Mouse (Mus musculus) right cerebral cortex, postnatal 36 days (tissue): Measurements from ENCODE around the gene Csnk1g2.
"Not testable (repeated sequence)": the region's sequence is repeated elsewhere in the genome, so short reads cannot be mapped to it uniquely, and the experiment has no call there.

Source experiments
- DNase-seq, 2 experiments: peaks; one replicate each; pipeline ENCODE4 v3.0.0; 2022; ENCODE audit warnings: low spot score in 2 of 2, mixed read lengths in 1 of 2

The Csnk1g2 gene

DNA sequence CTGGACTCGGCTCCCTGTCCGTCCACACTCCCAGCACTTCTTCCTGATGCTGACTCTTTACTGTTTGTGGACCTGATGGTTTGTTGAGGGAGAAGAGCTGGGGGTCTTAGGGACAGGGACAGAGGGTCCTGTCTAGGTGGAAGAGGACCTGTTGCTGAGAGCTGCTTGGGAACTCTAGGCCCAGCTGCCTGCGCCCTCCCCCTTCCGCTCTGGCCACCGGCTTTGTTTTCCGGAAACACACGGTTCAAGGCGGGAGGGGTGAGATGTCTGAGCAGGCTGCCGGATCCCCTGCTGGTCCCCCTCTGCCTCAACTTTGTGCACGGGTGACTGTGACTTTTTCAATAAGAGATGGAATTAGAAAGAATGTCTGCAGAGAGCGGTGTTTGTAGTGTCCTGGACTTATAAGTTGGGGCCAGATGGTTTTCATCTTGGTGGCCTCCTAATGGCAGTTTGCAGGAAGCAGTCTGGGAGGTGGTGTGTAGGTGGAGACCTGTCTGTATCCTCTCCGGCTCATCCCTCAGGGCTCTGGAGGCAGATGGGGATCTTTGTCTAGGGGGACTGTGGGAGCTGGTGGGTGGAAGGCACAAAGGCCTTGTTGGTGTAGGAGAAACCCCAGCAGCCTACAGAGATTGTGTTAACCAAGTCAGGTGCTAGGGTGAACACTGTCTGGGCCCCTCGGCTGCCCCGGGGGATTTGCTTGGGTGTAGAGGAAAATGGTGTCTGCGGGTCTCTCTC is 986 bp downstream of the Csnk1g2 start:
- DNase-seq, result peak in 1 of 2 experiments; percentile 42

DNA sequence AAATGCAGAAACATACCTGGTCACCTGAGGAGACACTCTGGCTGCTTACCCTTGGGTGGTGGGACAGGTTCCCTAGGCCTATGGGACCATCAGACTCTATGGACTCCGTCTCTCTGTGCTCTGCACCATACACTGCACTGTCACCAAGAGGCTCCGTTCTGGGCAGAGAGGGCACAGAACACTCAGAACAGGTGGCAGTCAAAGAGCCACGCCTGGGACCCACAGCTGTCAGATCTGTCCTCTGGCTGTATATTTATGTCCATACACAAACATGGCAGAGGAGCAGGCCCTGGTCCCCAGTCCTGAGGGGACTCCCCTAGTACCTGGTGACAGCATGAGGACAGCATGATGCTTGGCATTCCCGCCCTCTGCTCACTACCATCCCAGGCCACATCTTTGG is 3.1 kb downstream of the Csnk1g2 start:
- no peak for DNase-seq

DNA sequence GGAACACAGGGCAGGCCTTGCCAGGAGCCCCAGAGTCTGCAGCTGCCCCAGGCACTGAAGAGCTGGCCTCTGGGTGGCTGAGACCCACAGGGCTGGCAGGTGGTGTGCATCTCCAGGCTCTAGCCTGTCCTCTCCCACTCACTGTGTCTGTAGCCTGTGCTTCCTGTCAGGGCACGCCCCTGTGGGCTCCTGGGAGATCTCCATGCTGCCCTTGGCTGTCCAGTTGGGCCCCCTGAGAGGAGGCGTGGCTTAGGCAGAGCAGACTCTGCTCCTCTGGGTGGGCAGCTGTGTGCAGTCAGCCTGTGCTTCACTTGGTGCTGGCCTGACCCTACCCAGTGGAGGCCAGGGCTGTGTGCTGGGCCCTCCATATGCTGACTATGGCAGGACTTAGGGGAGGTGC is 5.0 kb downstream of the Csnk1g2 start:
- no peak for DNase-seq

DNA sequence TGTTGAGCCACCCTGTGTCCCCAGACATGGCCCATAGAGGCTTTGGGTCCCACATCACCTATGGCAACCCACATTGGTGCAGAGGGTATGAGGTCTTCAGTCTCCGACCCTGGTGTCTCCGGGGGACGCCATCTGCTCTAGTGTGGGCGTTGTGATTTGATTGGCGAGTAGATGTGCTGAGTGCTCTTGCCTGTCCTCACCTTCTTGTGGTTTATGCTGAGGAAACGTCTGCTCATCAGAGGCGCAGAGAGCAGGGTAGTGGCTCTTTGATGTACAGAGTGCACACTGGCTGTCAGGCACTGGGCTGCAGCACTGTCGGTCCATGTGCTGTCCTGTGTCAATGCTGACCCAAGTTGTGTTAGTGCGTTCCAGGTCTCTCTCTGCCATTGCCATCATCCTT is 6.3 kb downstream of the Csnk1g2 start:
- no peak for DNase-seq

DNA sequence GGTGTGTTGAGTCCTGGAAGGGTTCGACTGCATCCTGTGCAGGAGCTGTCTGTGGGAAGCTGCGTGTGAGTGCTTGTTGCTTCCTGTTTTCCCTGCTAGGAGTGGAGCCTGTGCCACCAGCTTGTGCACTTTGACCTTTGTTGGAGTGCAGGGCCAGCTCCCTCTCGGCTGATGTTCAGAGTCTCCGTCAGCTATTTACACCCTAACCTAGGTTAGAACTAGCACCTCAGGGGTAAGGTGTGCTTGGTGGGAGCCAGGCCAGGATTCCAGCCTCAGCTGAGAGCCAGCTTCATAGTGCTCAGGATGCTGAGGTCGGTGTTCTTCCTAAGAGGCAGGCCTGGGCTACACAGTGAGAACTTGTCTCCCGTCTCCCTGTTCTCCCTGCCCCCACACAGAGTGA is 12.7 kb downstream of the Csnk1g2 start:
- DNase-seq, result no peak

DNA sequence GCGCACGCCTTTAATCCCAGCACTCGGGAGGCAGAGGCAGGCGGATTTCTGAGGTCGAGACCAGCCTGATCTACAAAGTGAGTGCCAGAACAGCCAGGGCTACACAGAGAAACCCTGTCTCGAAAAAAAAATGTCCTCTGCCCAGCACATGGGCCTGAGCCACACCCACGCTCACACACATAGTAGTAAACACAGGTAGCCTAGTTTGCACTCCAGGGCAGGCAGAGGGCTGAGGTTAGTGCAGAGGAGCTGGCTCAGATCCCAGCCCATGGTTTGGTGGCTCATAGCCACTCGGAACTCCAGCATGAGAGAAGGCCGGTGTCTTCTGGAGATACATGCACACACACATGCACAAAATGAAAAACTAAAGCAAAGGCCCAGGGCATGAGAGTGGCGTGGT is 24.3 kb downstream of the Csnk1g2 start:
- no peak for DNase-seq

DNA sequence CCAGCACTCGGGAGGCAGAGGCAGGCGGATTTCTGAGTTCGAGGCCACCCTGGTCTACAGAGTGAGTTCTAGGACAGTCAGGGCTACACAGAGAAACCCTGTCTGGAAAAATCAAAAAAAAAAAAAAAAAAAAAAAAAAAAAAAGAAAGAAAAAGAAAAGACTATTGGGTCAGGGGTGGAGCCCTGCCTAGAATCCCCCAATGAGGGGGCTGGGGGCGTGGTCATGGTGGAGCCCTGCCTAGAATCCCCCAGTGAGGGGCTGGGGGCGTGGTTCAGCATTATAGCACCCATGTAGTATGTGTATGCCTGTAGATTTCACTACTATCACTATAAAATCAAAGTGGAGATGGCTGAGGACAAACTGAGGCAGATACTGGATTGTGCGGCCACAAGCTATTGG is 27.3 kb downstream of the Csnk1g2 start:
- not testable (repeated sequence) for DNase-seq

DNA sequence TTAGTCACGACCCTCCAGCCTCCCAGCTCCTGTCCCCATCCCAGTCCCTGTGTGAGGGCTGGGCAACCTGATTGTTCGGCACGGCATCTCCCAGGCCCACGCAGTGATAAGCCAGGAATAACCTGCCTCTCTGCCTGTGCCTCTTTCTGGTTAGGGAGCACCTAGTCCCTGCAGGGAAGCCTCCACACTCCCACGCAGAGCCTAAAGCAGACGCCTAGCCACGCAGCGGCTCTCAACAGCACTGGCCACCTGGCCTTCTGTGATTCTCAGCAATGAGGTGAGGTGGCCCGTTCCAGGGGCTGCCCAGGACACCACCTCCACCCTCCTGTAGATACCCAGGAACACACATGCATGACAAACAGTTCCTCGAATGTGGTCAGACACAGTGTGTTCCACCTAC is 27.8 kb downstream of the Csnk1g2 start:
- peak in 1 of 2 experiments; percentile 60 for DNase-seq

DNA sequence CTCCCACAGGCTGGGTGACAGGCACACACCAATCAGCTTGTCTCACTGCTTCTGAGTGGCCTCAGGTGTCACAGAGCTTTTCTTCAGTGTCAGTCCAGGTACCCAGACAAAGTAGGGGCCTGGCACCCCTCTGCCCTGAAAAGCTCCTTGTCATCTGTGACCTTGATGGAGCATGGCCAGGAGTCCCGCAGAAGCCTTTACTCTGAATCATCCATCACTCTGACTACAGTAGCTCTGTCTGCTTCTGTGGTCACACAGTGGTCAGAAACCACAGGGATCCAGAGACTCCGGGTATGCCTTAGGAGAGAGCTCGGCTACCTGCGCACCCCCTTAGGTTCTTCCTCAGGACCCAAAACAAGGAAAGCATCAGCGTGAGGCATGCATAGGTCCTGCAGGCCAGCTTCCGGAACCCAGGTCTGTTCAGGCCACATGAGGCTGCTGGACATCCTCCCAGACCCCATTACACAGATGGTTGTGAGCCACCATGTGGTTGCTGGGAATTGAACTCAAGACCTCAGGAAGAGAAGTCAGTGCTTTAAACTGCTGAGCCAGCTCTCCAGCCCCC is 30.6 kb downstream of the Csnk1g2 start:
- no peak for DNase-seq

DNA sequence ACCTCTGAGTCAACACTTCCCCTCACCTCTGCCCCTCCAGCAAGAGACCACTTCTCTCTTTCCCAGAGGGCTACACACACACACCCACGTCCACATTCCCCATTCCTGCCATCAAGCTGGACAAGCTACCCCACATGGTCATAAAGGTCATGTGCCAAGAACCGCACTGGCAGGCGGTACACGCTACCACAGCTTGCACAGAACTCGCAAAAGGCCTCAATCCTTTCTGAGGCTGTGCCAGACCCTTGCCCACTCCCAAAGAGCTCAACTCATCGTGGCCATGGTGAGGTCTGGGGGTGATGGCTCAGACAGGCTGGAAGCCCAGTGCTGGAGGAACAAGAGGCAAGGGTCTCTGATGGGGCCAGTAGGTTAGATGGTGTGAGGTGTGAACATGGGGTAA is 32.2 kb downstream of the Csnk1g2 start:
- no peak for DNase-seq

DNA sequence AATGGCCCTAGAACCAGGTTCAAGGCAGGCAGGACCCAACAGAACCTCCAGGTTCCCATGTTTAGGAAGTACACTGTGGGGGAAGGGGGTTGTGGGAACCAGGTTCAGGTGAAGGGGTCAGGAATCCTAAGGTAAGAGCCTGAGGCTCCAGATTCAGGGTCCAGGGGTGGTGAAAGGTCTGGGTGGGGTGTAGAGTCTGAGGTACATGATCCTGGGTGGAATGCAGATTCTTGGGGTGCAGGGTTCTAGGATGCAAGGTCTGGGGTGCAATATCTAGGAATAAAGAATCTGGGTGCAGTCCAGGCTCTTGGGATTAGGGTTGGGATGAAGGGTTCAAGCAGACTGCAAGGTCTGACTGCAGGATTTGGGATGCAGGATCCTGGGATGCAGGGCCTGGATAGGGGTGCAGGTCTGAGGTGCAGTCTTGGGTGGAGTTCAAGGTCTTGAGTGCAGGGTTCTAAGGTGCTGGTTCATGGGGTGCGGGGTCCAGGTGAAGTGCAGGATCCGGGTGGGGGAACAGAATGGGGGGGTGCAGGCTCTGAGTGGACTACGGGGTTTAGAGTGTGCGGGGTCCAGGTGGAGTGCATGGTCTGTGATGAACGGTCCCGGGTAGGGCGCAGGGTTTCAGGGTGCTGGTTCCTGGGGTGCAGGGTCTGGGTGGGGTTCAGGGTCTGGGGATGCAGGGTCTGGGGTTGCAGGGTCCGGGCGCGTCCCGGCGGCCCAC is 32.9 kb downstream of the Csnk1g2 start:
- no peak for DNase-seq

DNA sequence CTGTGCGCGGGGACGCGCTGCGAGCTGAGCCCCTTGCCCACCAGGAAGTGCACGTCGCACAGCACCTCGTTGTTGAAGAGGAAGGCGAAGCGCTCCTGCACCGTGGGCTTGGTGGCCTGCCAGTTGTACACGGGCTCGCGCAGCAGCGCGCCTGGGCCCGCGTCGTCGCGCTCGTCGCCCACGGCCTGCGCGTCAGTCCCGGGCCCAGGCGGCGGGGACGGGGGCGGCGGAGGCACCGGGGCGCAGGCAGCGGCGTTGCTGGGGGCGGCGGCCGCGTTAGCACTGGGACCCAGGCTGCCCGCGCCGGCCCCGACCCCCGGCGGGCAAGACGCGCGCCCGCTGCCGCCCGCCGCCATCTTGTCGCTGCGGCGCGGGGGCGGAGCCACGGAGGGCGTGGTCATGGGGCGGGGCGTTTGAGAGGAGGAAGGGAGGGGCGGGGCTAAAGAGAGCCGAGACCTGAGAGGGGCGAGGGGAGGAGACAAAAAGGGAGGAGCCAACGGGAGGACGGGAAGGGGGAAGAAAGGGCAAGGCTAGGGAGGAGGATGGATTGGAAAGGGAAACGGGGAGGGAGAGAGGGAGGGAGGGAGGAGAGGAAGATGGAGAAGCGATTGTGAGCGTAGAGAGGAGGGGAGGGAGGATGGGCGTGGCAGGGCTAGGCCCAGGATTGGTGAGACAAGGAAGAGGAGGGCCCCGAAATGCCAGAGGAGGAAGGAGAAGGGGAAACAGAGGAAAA is 33.7 kb downstream of the Csnk1g2 start:
- peak; percentile 90 to 94 for DNase-seq

DNA sequence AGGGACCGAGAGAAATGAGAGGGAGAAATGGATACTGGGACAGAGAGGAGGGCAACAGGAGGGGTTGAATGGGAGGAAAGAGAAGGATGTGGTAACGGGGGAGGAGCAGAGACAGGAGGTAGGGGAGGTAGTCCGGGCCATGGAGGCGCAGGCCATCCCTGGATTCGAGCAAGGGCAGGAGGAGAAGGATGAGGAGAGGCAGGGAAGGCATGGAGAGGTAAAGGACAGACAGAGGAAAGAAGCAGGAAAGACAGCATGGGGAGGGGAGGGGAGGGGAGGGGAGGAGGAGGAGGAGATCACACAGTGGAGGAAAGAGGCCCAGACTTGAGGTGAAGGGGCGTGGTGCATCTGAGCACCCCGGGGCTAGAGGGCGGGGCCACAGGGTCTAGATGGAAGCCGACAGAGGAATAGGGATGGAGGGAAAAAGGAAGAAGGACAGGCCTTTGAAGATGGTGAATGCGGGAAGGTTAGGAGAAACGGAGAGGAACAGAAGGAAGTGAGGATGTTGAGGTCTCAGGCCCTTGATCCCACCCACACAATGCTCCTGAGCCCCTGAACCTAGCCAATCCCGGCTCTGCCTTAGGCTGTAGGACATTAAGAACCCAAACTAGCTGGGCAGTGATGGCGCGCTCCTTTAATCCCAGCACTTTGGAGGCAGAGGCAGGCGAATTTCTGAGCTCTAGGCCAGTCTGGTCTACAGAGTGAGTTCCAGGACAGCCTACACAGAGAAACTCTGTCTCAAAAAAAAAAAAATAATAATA is 34.4 kb downstream of the Csnk1g2 start, which contains the start of gene Btbd2:
TSS of gene Btbd2 (minus strand) at position 209 of the 761 bp plus-strand sequence.
- no peak for DNase-seq

DNA sequence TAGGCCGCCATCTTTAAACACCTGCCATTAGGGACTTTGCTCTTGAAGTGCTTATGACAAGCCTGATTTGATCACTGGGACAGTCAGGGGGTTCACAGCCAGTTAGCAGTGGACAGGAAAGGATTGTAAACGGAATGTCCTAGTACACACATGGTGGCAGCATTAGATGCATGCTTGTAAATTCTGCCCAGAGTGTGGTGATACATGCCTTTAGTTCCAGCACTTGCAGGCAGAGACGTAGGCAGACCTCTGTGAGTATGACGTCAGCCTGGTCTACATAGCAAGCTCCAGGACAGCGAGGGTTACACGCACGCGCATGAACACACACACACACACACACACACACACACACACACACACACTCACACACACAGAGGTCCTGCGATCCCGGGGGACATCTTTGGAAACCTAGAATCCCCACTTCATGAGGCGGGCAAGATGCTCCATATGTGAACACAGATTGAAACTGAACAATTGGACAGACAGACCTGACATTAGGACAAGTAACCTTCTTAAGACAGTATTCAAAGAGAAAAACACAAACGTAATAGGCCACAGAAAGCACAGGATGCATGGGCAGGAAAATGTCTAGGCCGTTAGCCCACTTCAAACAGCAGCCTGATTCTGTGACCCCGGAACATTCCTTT is 35.7 kb downstream of the Csnk1g2 start:
- no peak for DNase-seq

DNA sequence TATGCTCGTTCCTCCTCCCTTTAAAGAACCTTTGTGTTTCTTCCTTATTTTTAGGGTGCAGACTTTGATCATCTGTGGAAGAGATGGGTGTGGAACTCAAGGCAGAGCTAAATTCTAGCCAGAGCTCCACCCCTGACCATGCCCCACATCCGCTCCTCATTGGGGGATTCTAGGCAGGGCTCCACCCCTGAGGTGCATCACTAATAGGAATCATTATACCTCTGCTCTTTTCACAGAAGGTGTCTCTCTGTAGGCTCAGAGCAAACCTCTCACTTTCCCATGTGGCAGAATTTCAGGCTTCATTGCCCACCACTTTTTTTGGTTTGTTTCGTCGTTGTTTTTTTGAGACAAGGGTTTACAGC is 36.2 kb downstream of the Csnk1g2 start:
- DNase-seq, result no peak

DNA sequence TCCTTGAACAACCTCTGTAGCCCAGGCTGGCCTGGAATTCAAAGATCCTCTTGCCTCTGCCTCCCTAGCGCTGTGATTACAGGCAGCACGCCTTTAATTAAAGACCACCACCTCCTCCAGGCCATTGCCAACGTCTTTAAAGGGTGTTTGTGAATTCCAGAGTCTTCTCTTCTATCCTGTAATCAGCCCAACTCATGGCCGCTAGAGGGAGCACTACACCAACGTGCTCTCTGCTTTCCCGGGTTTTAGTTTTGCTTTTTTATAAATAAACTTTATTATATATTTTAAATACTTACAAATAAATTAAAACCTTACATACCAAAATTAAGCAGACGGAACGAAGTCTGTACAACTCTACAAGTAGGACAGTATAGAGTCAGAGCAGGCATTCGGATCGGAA is 36.6 kb downstream of the Csnk1g2 start:
- no peak for DNase-seq

DNA sequence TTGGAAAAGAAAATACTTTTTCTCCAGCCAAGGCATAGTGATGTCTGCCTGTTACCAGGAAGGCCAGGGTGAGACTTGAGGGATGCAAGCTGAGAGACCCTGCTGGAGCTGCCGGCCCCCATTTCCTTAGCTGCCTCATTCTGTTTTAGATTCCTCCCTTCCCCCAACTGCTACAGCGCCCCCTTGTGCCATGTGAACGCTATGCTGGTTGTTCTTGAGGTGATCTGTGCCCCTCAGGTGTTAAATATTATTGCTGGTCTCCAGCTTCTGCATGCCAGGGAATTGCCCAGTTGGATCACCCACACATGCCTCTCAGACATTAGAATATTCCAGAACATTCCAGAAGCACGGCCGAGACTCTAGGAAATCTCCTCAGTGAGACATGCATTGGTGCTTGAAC is 38.5 kb downstream of the Csnk1g2 start:
- DNase-seq, result no peak

DNA sequence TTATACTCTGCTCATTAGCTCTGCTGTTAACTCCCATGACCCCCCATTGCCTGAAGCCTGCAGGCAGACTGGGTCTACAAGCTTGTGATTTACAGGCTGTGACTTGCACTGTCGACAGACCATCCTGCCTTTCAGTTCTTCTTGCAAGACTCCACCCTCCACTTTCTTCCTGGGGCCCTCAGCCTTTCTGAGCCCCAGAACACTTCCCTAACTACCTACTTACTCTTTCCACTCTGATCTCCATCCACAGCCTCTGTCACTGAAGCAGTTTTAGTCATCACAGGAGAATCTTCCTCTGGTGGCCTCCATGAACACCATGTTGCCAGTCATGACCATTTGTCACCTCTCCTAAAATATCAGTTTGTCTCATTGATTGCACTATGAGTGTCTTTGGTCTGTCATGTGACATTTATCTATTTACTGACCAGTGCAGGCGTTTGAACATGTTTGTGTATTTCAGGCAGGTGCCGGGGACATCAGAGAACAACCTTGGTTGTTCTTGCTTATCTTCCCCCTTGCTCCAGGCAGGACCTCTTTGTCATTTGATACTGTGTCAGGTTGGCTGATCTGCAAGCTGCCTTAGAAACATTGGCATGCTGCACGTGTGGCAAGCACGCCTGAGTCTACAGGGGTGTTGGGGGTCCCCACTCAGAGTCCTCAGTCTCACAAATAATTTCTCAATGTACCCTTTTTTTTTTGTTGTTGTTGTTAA is 41.0 kb downstream of the Csnk1g2 start:
- DNase-seq, result no peak

DNA sequence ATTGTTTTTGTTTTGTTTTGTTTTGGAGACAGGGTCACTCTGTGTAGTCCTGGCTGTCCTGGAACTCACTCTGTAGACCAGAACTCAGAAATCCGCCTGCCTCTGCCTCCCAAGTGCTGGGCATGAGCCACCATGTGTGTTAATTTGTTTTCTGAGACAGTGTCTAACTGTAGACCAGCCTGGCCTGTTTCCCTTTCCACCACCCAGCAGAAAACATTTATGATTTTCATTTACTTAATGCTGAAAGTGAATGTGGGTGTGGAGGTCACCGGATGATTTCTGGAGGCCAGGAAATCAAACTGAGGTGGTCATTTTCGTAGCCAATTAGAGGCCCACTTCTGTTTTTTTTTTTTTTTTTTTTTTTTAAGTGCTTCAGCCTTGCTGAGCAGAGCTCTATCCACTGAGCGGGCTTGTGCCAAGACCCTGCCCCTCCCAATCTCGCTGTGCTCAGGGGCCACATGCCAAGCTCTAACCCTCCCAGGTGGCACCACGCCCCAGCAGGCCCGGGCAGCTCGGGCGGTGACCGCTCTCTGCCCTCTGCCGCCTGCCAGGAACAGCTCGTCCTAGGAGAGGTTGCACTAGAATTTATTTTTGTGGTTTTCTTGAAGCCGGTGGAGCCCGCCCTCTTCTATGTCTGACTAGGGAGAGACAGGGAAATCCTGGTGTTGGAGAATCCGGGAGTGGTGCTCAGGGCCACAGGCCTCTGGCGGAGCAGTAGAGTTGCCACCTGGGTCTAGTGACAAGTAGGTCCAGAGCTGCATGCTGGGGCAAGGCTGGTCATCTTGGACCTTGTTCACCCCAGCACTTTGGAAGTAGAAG is 41.8 kb downstream of the Csnk1g2 start:
- DNase-seq, result peak in 1 of 2 experiments; percentile 34

DNA sequence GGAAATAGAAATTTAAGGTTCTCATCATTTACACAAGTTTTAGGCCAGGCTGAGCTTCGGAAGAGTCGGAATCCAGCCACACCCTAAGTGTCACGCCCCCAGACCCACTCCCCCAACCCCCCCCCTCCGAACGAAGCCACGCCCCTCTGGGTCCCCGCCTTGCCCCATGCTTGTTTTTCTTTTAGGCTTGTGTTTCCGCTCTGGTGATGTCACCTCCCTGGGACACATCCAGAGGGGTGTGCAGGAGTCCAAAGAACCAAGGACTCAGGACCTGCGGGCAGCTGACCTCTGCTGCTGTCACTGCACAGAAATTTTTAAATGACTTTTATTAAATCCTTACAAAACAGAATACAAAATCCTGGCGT is 42.4 kb downstream of the Csnk1g2 start:
- no peak for DNase-seq
